Mouse (Mus musculus): ENCODE measurements around the gene Nav2. TPM values are rescaled to one million over a fixed set of nuclear protein-coding genes. Genes with fewer than 3 reads are reported as not detected.

Nav2 gene
- polyA plus RNA-seq, 1 experiment from 2014 or later: 34.9 TPM

DNA sequence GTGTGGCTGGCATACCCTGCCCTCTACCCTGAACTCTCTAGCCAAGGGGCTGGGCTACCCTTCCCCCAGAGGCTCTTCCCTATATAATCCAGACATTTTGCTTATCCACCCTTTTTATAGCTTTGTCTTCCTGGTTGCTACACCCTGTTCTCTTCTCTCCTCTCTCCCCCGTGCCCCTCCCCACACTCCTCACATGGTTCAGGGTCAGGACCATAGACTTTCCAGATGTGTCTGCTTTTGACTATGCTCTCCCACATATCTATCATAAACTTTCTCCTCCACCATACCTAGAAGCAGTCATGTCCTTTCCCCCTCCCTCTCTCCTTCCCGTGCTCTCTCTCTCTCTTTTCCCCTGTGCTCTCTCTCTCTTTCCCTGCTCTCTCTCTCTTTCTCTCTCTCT is 595.4 kb downstream of the Nav2 start:
- H3K4me3 ChIP-seq (ENCODE audit: control insufficient read depth in 1 of 2, insufficient read depth in 1 of 2, low read depth in 1 of 2, low read length in 2 of 2): no peak overlapping the region
- no peaks in the 10 kb centered on the region for H3K9me3 ChIP-seq (ENCODE audit: control insufficient read depth, low read length)
- no peak overlapping the region for H3K4me2 ChIP-seq (ENCODE audit: low read length)
- WGBS: 27% methylated on average over 2 of the region's 2 CpGs
- H3K9ac ChIP-seq (ENCODE audit: low read length): no peak overlapping the region
- H3K4me1 ChIP-seq (ENCODE audit: control insufficient read depth in 2 of 2, insufficient read depth in 2 of 2, low read length in 2 of 2): peaks cover 44 to 60% of the 10 kb centered on the region in 2 experiments
- no peaks in the 10 kb centered on the region for H3K27me3 ChIP-seq (ENCODE audit: control insufficient read depth, insufficient read depth, low read length)
- H3K27ac ChIP-seq (replicated peaks in 1 of 2; ENCODE audit: control insufficient read depth in 1 of 2, insufficient read depth in 1 of 2, low read depth in 2 of 2, low read length in 2 of 2): no peak overlapping the region
- no peaks in the 10 kb centered on the region for H3K36me3 ChIP-seq (ENCODE audit: control insufficient read depth, insufficient read depth, low read length)
- ATAC-seq (ENCODE audit: insufficient number of reproducible peaks, insufficient read depth, low FRiP score, low read depth): no peak

DNA sequence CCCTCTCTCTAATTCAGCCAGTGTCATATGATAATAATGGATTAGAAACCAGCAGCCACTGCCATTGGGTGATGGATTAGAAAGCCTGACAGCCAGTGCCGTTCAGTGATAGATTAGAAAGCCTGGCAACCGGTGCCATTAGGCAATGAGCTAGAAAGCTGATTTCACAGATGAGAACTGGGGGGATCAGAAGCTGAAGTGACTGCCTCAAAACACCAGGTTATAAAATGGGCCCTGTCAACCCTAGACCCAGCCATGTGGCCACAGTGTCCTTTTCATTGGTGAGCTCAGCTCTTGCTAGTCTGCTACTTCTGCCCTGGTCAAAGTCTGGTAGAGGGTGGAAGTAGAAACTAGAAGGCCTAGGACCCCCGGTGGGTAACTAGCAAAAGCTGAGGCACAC is 595.8 kb downstream of the Nav2 start:
- no peak overlapping the region; the same call in 1 of the 2 replicates for H3K9ac ChIP-seq (ENCODE audit: low read length)
- no peak overlapping the region for H3K4me2 ChIP-seq (ENCODE audit: low read length)
- H3K27ac ChIP-seq (replicated peaks in 1 of 2; ENCODE audit: control insufficient read depth in 1 of 2, insufficient read depth in 1 of 2, low read depth in 2 of 2, low read length in 2 of 2): no peak overlapping the region
- no peaks in the 10 kb centered on the region for H3K9me3 ChIP-seq (ENCODE audit: control insufficient read depth, low read length)
- 9% methylated on average over 3 of the region's 3 CpGs for WGBS
- no peak for ATAC-seq (ENCODE audit: insufficient number of reproducible peaks, insufficient read depth, low FRiP score, low read depth)
- H3K27me3 ChIP-seq (ENCODE audit: control insufficient read depth, insufficient read depth, low read length): no peaks in the 10 kb centered on the region
- no peaks in the 10 kb centered on the region for H3K36me3 ChIP-seq (ENCODE audit: control insufficient read depth, insufficient read depth, low read length)
- no peak overlapping the region for H3K4me3 ChIP-seq (ENCODE audit: control insufficient read depth in 1 of 2, insufficient read depth in 1 of 2, low read depth in 1 of 2, low read length in 2 of 2)
- peaks cover 45 to 61% of the 10 kb centered on the region in 2 experiments for H3K4me1 ChIP-seq (ENCODE audit: control insufficient read depth in 2 of 2, insufficient read depth in 2 of 2, low read length in 2 of 2)

DNA sequence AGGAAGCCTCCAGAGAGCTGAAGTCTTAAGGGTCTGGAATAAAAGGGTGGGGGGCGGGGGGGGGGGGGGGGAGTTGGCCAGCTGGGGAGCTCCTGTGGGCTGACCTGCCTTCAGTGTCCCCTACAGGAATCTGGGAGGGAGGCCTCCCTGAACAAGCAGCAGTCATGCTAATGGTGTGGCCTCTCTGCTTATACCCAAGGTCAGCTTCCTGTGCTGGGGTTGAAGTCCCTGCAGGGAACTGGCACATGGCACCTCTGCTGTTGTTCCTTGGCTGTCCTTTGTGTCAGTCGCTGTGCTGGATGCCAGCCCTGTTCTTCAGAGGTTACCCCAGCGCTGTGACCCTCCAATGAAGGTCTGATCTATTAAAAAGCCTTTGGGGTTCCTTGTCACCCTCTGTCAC is 596.5 kb downstream of the Nav2 start:
- 42% methylated on average over 2 of the region's 3 CpGs for WGBS
- Histone ChIP-seq H3K27ac (replicated peaks in 1 of 2; ENCODE audit: control insufficient read depth in 1 of 2, insufficient read depth in 1 of 2, low read depth in 2 of 2, low read length in 2 of 2) (0 out of 4 replicates have a peak overlapping the region, but pooled peaks of 1 of the 2 experiments have one; percentile 4), H3K27me3 (ENCODE audit: control insufficient read depth, insufficient read depth, low read length) (no peaks in the 10 kb centered on the region), H3K4me1 (ENCODE audit: control insufficient read depth in 2 of 2, insufficient read depth in 2 of 2, low read length in 2 of 2) (peaks cover 45 to 61% of the 10 kb centered on the region in 2 experiments), H3K36me3 (ENCODE audit: control insufficient read depth, insufficient read depth, low read length) (no peaks in the 10 kb centered on the region), H3K4me2 (ENCODE audit: low read length) (no peak overlapping the region), H3K9ac (ENCODE audit: low read length) (no peak overlapping the region), H3K4me3 (ENCODE audit: control insufficient read depth in 1 of 2, insufficient read depth in 1 of 2, low read depth in 1 of 2, low read length in 2 of 2) (no peak overlapping the region), H3K9me3 (ENCODE audit: control insufficient read depth, low read length) (no peaks in the 10 kb centered on the region)
- ATAC-seq (ENCODE audit: insufficient number of reproducible peaks, insufficient read depth, low FRiP score, low read depth): no peak

DNA sequence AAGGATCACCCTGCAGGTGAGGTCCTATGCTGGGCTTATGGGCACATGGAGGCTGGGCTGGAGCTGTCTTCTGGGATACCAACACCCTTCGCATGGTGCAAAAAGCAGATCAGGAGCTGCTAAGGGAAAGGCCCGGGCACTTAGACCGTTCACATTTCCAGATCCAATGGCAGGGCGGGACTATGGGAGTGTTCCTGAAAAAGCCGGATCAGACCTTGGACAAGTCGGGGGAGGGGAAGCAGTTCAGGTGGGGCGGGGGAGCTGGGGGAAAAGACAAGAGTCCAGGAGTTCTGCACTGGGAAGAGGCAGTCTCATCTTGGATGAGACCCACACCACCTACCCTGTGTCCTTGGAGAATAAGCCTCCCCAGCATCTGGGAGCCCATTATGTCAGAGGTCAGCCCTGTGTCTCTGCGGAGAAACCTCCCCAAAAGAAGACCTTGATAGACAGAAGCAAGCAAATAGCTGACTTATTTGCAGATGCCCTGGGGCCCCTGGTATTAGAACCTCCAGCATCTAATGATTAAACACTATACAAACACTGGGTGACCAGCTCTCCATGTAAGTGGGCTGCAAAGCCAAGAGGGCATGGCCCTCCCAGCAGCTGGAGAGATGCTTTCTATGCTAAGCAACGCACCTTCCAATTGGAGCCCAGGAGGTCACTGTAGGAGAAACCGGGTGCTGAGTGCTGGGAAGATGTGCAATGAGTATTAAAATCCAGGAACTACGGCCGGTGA is 597.7 kb downstream of the Nav2 start:
- WGBS: 75% methylated on average over 12 of the region's 12 CpGs
- Histone ChIP-seq H3K27ac (replicated peaks in 1 of 2; ENCODE audit: control insufficient read depth in 1 of 2, insufficient read depth in 1 of 2, low read depth in 2 of 2, low read length in 2 of 2) (peak overlapping the region in 1 of 2 experiments; percentile 84; a peak in 1 of 4 replicates), H3K4me1 (ENCODE audit: control insufficient read depth in 2 of 2, insufficient read depth in 2 of 2, low read length in 2 of 2) (peaks cover 42 to 61% of the 10 kb centered on the region in 2 experiments), H3K36me3 (ENCODE audit: control insufficient read depth, insufficient read depth, low read length) (no peaks in the 10 kb centered on the region), H3K4me3 (ENCODE audit: control insufficient read depth in 1 of 2, insufficient read depth in 1 of 2, low read depth in 1 of 2, low read length in 2 of 2) (no peak overlapping the region), H3K9ac (ENCODE audit: low read length) (no peak overlapping the region), H3K4me2 (ENCODE audit: low read length) (no peak overlapping the region), H3K9me3 (ENCODE audit: control insufficient read depth, low read length) (no peaks in the 10 kb centered on the region), H3K27me3 (ENCODE audit: control insufficient read depth, insufficient read depth, low read length) (no peaks in the 10 kb centered on the region)
- ATAC-seq (ENCODE audit: insufficient number of reproducible peaks, insufficient read depth, low FRiP score, low read depth): no peak

DNA sequence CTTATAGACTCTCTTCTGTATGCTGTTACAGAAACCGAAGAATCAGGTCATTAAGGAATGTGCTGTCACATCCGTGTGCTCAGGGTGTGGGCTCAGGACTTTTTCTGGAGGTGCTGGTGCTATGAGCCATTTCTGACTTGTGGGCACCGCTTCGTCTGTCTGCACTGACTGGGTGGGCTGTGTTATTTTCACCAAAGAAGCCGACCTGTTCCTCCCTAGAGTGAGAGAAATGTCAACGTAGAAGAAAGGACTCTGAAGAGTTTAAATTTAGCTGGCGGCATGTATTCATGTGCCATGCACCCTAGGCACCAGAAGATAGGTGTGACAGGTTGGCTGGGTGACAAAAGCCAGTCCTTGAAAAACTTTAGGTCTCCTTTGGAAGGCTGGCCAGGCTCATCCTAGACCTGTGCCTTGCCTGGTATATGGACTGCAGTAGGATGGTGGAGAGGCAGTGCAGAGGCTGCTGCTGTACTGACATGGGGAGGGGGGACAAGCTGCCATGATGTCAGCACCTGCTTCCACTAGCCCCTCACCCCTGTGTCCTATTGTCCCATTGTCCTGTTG is 599.5 kb downstream of the Nav2 start:
- Histone ChIP-seq H3K27ac (replicated peaks in 1 of 2; ENCODE audit: control insufficient read depth in 1 of 2, insufficient read depth in 1 of 2, low read depth in 2 of 2, low read length in 2 of 2) (peak overlapping the region; percentile 84 to 88), H3K9me3 (ENCODE audit: control insufficient read depth, low read length) (no peaks in the 10 kb centered on the region), H3K36me3 (ENCODE audit: control insufficient read depth, insufficient read depth, low read length) (no peaks in the 10 kb centered on the region), H3K9ac (ENCODE audit: low read length) (no peak overlapping the region), H3K4me3 (ENCODE audit: control insufficient read depth in 1 of 2, insufficient read depth in 1 of 2, low read depth in 1 of 2, low read length in 2 of 2) (no peak overlapping the region), H3K4me1 (ENCODE audit: control insufficient read depth in 2 of 2, insufficient read depth in 2 of 2, low read length in 2 of 2) (peaks cover 32 to 50% of the 10 kb centered on the region in 2 experiments), H3K4me2 (ENCODE audit: low read length) (peak overlapping the region; percentile 42; the same call in 1 of the 2 replicates), H3K27me3 (ENCODE audit: control insufficient read depth, insufficient read depth, low read length) (no peaks in the 10 kb centered on the region)
- WGBS: 28% methylated on average over 7 of the region's 7 CpGs
- peak; percentile 58 for ATAC-seq (ENCODE audit: insufficient number of reproducible peaks, insufficient read depth, low FRiP score, low read depth)

DNA sequence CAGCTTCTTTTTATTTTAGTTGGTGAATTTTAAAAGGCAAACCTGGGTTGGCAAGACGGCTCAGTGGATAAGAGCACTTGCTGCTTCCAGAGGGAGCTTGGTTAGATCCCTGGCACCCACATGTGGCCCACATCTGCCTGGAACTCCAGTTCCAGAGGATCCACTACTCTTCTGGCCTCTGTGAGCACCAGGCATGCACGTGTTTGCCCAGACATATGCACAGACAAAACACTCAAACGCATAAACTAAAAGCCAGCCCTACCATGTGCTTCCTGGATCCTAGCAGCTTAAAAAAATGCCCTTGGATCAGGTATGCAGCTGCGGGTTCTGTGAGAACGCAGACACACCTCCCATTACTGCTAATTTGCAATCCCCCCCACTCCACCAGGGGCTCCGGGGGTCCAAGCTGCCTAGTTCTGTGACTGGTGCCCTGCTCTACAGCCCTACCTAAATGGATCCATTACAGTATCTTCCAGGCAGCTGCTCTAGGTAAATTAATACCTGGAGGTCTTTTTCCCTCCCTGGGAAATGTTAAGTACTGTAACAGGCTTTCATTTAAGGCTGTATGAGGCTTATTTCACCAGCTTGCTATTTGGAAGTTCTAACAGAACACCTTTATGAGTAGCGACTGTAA is 603.4 kb downstream of the Nav2 start:
- no peak for ATAC-seq (ENCODE audit: insufficient number of reproducible peaks, insufficient read depth, low FRiP score, low read depth)
- Histone ChIP-seq H3K4me3 (ENCODE audit: control insufficient read depth in 1 of 2, insufficient read depth in 1 of 2, low read depth in 1 of 2, low read length in 2 of 2) (no peak overlapping the region), H3K9ac (ENCODE audit: low read length) (no peak overlapping the region), H3K27ac (replicated peaks in 1 of 2; ENCODE audit: control insufficient read depth in 1 of 2, insufficient read depth in 1 of 2, low read depth in 2 of 2, low read length in 2 of 2) (no peak overlapping the region), H3K4me2 (ENCODE audit: low read length) (no peak overlapping the region), H3K4me1 (ENCODE audit: control insufficient read depth in 2 of 2, insufficient read depth in 2 of 2, low read length in 2 of 2) (peaks cover 18 to 29% of the 10 kb centered on the region in 2 experiments), H3K9me3 (ENCODE audit: control insufficient read depth, low read length) (no peaks in the 10 kb centered on the region), H3K27me3 (ENCODE audit: control insufficient read depth, insufficient read depth, low read length) (no peaks in the 10 kb centered on the region), H3K36me3 (ENCODE audit: control insufficient read depth, insufficient read depth, low read length) (no peaks in the 10 kb centered on the region)
- 51% methylated on average over 7 of the region's 7 CpGs for WGBS

DNA sequence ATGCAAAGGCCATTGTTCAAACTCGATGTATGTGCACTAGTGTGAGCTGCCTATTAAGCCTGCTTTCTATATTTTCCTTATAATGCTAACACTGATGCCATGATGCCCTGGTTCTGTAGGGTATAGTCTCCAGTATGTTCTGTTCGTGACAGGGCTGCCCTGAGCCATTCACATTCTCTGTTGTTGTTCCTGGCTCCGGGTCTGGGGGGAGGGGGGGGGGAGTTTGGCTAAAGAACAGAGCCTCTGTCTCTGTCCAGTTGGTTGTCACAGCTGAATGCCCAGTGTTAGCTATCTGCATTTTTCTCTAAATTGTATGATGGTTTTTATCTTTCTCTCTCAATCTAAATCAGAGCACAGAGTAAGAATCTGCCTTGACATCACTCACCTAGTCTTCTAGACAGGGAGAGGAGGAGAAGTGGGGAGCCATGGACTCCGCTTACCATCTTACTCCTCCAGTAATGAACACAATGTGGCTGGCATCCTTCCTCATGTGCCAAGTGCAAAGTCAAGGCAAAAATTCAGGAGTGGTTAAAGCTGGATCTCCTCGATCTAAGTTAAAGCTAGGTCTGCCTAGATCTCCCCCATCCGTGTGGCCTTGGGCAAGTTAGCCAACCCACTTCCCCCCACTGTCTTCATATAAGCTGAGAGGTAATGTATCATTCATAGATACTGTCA is 605.4 kb downstream of the Nav2 start:
- H3K36me3 ChIP-seq (ENCODE audit: control insufficient read depth, insufficient read depth, low read length): no peaks in the 10 kb centered on the region
- H3K9ac ChIP-seq (ENCODE audit: low read length): no peak overlapping the region
- no peak overlapping the region for H3K27ac ChIP-seq (replicated peaks in 1 of 2; ENCODE audit: control insufficient read depth in 1 of 2, insufficient read depth in 1 of 2, low read depth in 2 of 2, low read length in 2 of 2)
- no peak for ATAC-seq (ENCODE audit: insufficient number of reproducible peaks, insufficient read depth, low FRiP score, low read depth)
- no peaks in the 10 kb centered on the region for H3K27me3 ChIP-seq (ENCODE audit: control insufficient read depth, insufficient read depth, low read length)
- no peaks in the 10 kb centered on the region for H3K9me3 ChIP-seq (ENCODE audit: control insufficient read depth, low read length)
- 79% methylated on average over 6 of the region's 6 CpGs for WGBS
- H3K4me1 ChIP-seq (ENCODE audit: control insufficient read depth in 2 of 2, insufficient read depth in 2 of 2, low read length in 2 of 2): peaks cover 6 to 13% of the 10 kb centered on the region in 2 experiments; a peak in 3 of 4 replicates
- H3K4me2 ChIP-seq (ENCODE audit: low read length): no peak overlapping the region
- no peak overlapping the region for H3K4me3 ChIP-seq (ENCODE audit: control insufficient read depth in 1 of 2, insufficient read depth in 1 of 2, low read depth in 1 of 2, low read length in 2 of 2)
